In the genomic region with DNA sequence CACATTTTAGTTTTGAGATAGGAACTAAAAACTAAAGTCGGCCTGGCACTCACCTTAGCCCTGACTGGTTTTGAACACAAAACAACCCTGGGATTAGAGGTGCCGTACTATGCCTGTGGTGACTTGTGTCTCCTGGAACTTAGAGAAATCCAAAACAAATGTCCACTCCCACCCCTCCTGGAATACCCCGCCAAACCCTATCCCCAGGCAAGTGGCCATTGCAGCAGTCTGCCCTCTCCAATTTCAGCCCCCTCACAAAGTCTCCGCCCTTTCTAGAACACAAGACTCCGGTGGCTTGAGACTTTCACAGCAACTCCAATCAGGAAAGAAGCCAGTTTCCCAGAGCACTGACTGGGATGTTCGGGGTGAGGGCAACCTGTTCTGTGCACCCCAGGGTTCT, we compare ENCODE assay signal across 8 mouse cellular contexts. TPM values are rescaled to one million over a fixed set of nuclear protein-coding genes. Genes with fewer than 3 reads are reported as not detected.
DNase-seq lines count a peak whose midpoint lies in the region; ATAC-seq and TF ChIP-seq lines count a peak whose summit lies in the region.

TSS of gene Bola3 (plus strand) at position 275 of the 400 bp plus-strand sequence.

- no peaks in the 10 kb centered on the region for H3K9me3 ChIP-seq in kidney, postnatal 0 days (replicated peaks; ENCODE audit: low read length)
- no peaks in the 10 kb centered on the region for H3K9me3 ChIP-seq in hindbrain, embryonic 16.5 days (ENCODE audit: control insufficient read depth, low read length)

- H3K27ac ChIP-seq in kidney, postnatal 0 days, result no peak within 1 kb of the TSS; the same call in 1 of the 2 replicates
- peak within 1 kb of the TSS; percentile 73 for H3K27ac ChIP-seq in hindbrain, embryonic 16.5 days (ENCODE audit: low read depth, low read length)
- H3K27ac ChIP-seq in macrophage, result peak within 1 kb of the TSS; percentile 38; the same call in 1 of the 2 replicates

- H3K36me3 ChIP-seq in kidney, postnatal 0 days (ENCODE audit: insufficient read depth, low read length), result peaks cover 6% of the 10 kb centered on the region; the same call in 1 of the 2 replicates
- H3K36me3 ChIP-seq in hindbrain, embryonic 16.5 days (ENCODE audit: control insufficient read depth, insufficient read depth, low read length), result peaks cover 4% of the 10 kb centered on the region
- H3K36me3 ChIP-seq in macrophage (ENCODE audit: inconsistent target), result peaks cover 18% of the 10 kb centered on the region; the same call in 1 of the 2 replicates

- peak within 1 kb of the TSS; percentile 92 for H3K4me3 ChIP-seq in kidney, postnatal 0 days (replicated peaks; ENCODE audit: low read depth, low read length)
- H3K4me3 ChIP-seq in hindbrain, embryonic 16.5 days (ENCODE audit: low read length), result peak within 1 kb of the TSS; percentile 82
- H3K4me3 ChIP-seq in macrophage (ENCODE audit: inconsistent target), result peak within 1 kb of the TSS; percentile 70

- H3K4me2 ChIP-seq in kidney, postnatal 0 days (ENCODE audit: low read length), result peak within 1 kb of the TSS; percentile 88
- peak within 1 kb of the TSS; percentile 75 for H3K4me2 ChIP-seq in hindbrain, embryonic 16.5 days (ENCODE audit: low read length)

- peak; percentile 54 for DNase-seq in kidney, postnatal 0 days (ENCODE audit: low spot score)
- DNase-seq in kidney, postnatal 36 days, result no peak
- no peak for DNase-seq in adrenal gland, postnatal 10 days
- no peak for DNase-seq in gastrocnemius, adult 18-20 months (ENCODE audit: low spot score)
- no peak for DNase-seq in cerebellum, postnatal 36 days
- no peak for DNase-seq in right cerebral cortex, postnatal 14 days

- H3K27me3 ChIP-seq in kidney, postnatal 0 days (ENCODE audit: insufficient read depth, low read length), result no peaks in the 10 kb centered on the region
- no peaks in the 10 kb centered on the region for H3K27me3 ChIP-seq in hindbrain, embryonic 16.5 days (replicated peaks; ENCODE audit: control insufficient read depth, insufficient read depth, low read length)

- H3K4me1 ChIP-seq in kidney, postnatal 0 days (replicated peaks; ENCODE audit: insufficient read depth, low read length), result peaks cover 6% of the 10 kb centered on the region
- peaks cover 7% of the 10 kb centered on the region for H3K4me1 ChIP-seq in hindbrain, embryonic 16.5 days (ENCODE audit: control insufficient read depth, insufficient read depth, low read depth, low read length)

- no peaks in the 10 kb centered on the region; the same call in 1 of the 2 replicates for H3K79me2 ChIP-seq in macrophage (ENCODE audit: inconsistent target)

- WGBS in kidney, postnatal 0 days, result 29% methylated on average over 6 of the region's 6 CpGs
- 33% methylated on average over 6 of the region's 6 CpGs for WGBS in hindbrain, embryonic 16.5 days
- WGBS in macrophage (ENCODE audit: missing documents), result 49% methylated on average over 6 of the region's 6 CpGs

- peak; percentile 59 for ATAC-seq in kidney, postnatal 0 days (replicated peaks; ENCODE audit: low FRiP score, low read depth)
- peak; percentile 23; the same call in 1 of the 2 replicates for ATAC-seq in hindbrain, embryonic 16.5 days

- peak within 1 kb of the TSS; percentile 88 for H3K9ac ChIP-seq in kidney, postnatal 0 days (ENCODE audit: low read depth, low read length)
- peak within 1 kb of the TSS; percentile 96 for H3K9ac ChIP-seq in hindbrain, embryonic 16.5 days (ENCODE audit: low read depth, low read length)

- no peak for TF ChIP-seq CTCF in kidney, postnatal 0 days (IDR thresholded peaks at IDR 0.05; ENCODE audit: low read depth)

RNA-seq across cellular contexts. Expression of gene Bola3, which starts in this region (rescaled TPM):
- polyA plus RNA-seq in kidney, postnatal 0 days (2015; fragmentation: Nextera tagmentation; extraction: Ambion mirVana), result 231 and 242 TPM in 2 replicates
- 100 to 1,000 TPM; 243 to 293 TPM for total RNA-seq in adrenal gland, postnatal 10 days (2021)
- total RNA-seq in gastrocnemius, adult 18-20 months (2021), result 100 to 1,000 TPM; 249 to 275 TPM
- 55.8 and 64.3 TPM in 2 replicates for polyA plus RNA-seq in hindbrain, embryonic 16.5 days (2015; fragmentation: Nextera tagmentation; extraction: Ambion mirVana)
- 10 to 100 TPM in 7 of 26 experiments, 1 to 10 TPM in 19; 1.7 to 19.7 (median 6.9) TPM for total RNA-seq in macrophage (2018; cell fraction: chromatin; rRNA removed)
- 10 to 100 TPM; 22.0 to 49.1 (median 33.5) TPM for total RNA-seq in macrophage (2018; cell fraction: cytosol; rRNA removed)
- 10 to 100 TPM in 7 of 26 experiments, 1 to 10 TPM in 19; 1.6 to 34.3 (median 5.6) TPM for total RNA-seq in macrophage (2018; cell fraction: nucleus; rRNA removed)
- 21.1 to 56.8 TPM (median 50.5 TPM) in 3 replicates for polyA plus RNA-seq in macrophage (2018)
